Mouse (Mus musculus) left cerebral cortex, adult 9 months (tissue): ENCODE results near the gene Cfap77.

Source experiments
- DNase-seq, 2 experiments: peaks; one replicate each; pipeline ENCODE4 v3.0.0; 2022; ENCODE audit warnings: low spot score in 2 of 2

Cfap77 gene

DNA sequence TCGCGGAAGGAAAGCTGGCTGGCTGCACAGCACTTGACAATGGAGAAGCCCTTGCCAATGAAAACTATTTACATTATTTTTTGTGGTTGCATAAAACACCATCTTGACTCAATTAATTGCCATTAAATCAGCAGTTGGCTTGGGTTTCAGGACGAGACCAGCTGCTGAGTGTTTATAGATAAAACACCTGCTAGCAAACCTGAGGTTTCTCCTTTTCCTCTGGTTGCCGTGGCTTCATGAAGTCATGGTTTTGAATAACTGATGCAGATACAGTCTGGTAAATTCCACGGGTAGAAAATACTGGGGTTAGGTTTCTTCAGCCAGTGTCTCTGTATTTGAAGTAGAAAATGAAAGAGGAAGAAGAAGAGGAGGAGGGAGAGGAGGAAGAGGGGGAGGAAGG is 2.9 kb downstream of the Cfap77 start:
- no peak for DNase-seq

DNA sequence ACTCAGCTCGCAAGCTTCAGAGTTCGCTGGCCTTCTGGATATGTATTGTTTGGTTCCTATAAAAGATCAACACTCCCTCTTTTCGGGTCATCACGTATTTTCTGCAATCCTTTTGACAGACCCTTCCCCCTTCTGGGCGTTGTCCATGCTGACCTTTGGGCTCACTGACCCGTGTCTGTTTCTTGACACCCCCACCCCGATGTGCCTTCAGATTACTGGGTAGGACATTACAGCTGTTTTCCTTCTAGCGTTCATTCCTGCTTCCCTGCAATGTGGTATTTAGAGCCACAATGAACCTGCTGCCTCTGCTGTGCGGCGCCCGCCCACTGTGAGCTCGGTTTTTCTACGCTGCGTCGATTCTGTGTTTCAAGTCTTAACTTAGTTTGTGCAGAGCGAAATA is 8.7 kb downstream of the Cfap77 start:
- DNase-seq = no peak

DNA sequence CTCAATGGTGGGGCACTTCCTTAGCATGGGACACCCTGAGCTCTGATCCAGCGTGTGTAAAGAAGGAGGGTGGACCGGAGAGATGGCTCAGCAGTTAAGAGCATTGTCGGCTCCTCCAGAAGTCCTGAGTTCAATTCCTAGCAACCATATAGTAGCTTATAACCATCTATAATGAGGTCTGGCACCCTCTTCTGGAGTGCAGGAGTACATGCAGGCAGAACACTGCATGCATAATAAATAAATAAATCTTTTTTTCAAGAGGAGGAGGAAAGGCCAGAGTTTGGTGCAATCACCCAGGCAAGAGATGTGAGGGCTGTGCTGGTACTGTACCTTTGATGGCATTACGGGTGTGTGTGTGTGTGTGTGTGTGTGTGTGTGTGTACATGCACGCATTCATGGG is 12.7 kb downstream of the Cfap77 start:
- no peak for DNase-seq

GRCm38 (mm10) chr2:29041477-29041768 is 13.4 kb downstream of the Cfap77 start:
- DNase-seq = no peak

GRCm38 (mm10) chr2:29040594-29041476 is 14.0 kb downstream of the Cfap77 start:
- no peak for DNase-seq

GRCm38 (mm10) chr2:29039741-29040140 is 15.1 kb downstream of the Cfap77 start:
- DNase-seq = no peak

DNA sequence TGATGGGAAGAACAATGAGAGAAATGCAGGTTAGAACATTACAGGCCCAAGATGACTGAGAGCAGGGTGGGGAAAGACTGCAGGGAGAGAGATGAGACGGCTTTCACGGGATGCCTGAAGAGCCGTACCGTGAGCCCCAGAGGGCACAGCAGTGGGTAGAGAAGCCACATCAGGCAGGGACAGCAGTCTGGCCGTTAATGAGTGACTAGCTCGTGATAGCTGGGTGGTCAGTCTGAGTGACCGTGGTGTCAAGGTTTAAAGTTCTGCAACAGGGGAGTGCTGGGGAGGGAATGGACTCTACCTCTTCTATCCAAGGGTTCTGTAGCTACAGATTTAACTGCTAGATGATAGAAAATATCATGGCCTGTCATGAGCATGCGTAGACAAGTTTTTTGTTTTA is 19.2 kb downstream of the Cfap77 start:
- no peak for DNase-seq

DNA sequence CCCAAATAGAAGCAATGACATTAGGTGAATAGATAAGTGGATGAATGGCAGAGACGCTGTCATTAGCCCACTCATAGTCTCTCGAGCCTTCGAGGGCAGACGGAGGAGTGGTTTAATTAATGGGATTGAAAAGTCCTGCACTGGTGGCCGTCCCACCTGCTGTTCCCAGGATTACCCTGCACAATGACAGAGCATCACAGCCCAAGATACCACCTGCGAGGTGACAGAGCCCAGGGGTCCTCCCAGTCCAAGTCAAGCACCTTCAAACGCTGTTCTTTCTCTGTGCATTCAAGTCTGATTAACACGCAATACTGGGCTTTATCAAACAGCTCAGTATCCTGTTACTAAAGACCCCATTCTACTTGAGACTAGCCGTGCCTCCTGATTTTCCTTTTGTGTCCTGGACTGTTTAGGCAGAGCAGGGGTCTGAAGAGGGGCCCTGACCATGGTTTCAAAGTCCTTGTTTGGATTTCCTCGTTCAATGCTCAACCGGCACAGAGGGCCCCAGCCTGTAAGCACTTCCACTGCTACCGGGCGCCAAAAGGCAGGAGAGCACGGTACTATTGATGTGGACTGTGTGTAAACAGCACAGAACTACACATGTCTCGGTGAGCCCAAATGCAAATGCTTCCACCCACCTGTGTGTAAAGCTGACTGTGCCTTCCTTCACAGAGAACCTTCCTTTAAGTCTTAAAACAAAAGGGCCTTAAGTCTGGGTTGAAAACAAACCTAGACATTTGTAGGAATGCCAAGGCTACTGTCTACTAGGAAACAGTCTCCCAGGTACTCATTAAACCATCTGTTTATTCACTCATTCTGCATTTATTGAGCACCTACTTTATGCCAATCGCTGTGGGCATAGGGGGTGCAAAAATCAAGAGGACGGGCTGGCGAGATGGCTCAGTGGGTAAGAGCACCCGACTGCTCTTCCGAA is 20.1 kb downstream of the Cfap77 start:
- DNase-seq = no peak

GRCm38 (mm10) chr2:29031951-29032350 is 22.9 kb downstream of the Cfap77 start:
- DNase-seq = no peak

DNA sequence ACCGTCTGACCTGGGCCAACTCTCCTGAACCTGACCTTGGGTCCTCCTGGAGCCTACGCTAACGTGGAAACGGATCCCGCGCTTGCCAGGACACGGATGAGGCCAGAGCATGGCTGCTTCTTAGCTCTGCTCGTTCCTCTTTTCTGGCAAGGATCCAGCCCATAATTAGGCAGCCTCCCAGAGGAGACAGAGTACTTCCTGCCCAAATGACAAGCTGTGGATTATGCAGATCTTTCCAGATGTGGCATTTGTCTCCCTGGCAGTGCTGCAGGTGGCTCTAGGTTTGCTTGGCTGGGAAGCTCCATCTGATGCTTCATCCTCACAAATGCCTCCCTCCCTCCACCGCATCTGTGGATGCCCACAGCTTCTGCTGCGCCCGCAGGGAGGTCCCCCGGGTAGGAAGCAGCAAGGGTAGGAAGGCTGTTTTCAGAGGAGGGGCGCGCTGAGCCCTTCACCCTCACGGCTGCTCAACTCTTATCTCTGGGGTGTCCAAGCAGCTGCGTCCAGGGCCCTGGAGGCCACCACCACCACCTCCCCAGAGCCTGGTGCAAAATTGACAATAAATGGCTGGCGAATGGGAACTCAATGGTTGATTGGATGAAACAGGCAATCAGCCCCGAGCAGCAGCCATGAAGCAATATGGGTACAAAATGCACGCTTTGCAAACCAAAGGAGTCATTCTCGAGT is 24.7 kb downstream of the Cfap77 start:
- no peak for DNase-seq

- peak; percentile 16 to 76 for DNase-seq
Observed at GRCm38 (mm10) chr2:29025284-29025683, 29.6 kb downstream of the Cfap77 start.

GRCm38 (mm10) chr2:29023001-29023400 is 31.9 kb downstream of the Cfap77 start:
- no peak for DNase-seq

GRCm38 (mm10) chr2:29021025-29021424 is 33.8 kb downstream of the Cfap77 start:
- no peak for DNase-seq

GRCm38 (mm10) chr2:29018680-29019079 is 36.2 kb downstream of the Cfap77 start:
- DNase-seq = no peak

DNA sequence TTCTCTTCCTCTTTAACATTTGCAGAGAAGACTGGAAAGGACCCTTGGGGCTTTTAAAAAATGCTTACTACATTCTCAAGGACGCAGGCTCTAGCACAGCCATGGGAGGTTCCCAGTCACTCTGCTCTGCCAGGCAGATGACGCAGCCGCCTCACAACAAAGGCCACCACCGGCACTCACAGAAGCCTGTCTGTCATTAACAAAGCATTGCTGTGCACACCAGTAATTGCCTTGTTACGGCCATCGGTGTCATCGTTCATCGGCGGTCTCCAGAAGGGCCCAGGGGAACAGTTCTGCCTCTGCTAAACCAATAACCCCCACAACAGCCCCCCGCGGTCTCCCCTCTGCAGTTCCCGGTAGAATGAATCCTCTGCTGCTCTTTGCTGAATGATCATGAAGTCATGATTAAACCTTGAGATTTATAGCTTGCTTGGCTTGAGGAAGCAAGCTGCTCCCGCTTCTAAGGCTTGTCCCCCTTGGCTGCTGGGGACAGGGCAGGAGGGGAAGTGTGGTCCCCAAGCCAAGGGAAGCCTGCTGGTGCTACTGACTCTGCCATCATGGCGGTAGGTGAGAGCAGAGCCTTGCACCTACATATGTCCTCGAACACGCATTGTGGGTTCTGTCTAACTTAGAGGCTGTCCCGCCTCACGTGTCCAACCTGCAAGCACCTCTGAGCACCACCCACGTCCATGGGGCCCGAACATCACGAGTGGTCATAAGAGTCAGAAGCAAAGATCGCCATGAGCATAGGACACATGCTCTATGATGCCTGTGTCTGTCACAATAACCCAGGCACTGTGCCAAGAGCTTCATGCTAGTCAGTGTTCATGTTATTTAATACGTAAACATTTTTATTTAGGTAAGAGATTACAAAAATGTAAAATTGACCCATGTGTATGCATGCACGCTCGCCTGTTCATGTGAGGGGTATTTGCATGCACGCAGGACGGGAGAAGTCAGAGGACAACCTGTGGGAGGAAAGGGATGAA is 38.0 kb downstream of the Cfap77 start:
- no peak for DNase-seq

DNA sequence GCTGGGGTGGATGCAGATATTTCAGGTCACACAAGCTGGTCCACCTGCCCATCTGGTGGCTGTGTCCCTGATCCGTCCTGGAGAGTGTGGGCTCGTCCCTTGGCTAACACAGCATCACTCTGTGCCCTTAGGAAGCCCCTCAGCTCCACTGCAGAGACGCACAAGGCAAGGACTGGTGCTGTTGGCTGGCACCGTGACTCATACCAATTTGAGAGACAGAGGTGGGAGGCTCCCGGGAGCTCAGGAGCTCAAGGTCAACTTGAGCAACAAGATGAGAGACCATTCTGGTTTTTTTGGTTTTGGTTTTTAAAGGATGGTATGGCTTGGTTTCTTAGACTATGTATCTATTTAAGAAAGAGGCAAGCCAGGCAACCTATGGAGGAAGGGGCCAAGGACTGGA is 42.3 kb downstream of the Cfap77 start:
- DNase-seq = no peak

DNA sequence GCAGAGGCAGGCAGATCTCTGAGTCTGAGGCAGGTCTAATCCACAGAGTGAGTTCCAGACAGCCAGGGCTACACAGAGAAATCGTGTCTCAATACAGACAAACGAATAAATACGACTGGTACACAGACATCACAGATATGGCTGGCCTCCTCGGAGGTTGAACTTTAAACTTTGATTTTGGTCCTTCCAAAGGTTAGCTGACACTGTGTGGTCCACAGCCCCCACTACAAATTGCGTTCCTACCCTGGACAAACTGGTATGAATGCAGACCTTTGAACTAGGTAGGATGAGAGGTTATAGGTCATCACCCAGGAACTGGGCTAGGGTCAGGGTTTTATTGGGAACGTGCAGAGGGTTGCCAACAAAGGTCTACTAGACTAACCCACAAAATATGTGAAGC is 47.2 kb downstream of the Cfap77 start:
- DNase-seq = no peak

DNA sequence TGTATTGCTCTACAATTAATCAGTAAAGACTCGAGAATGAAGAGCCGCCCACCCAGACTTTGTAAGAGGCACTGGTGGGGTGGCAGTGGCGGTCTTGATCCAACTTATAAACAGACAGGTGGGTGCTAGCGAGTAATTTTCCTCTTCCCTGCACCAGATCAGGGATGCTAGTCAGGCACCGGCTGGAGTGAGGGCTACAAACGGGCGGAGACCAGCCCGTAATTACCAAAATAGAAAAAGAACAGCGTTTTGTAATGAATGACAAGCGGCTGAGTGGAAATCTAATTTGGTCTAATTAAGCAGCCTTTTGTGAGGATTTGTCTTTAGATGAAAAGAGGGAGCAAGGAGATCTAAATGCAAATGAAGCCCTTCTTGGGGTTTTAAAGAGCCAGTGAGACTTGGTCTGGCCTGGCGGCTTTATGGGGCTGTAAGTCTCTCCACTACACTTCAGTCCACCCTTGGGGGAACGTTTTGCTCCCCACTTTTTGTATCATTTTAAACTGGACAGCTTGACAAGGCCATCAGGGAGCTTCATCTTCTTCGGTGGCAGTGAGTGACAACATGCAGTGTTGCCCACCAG is 48.3 kb downstream of the Cfap77 start:
- no peak for DNase-seq

DNA sequence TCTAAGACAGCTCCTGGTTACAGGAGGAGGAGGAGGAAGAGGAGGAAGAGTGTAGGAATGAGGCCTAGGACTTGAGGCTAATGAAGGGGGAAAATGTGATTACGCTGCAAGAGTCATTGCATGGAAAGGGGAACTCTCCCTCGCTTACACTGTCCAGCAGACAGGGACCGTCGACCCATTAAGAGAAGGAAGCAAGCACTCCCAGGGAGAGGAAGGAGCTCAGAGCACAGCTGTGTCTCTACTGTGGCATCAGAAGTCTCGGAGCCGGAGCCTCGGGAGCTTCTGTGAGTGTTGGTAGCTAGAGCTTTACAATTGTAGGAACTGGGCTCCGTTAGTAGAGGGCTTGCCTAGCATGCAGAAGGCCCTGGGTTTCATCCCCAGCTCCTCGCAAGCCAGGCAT is 50.8 kb downstream of the Cfap77 start:
- DNase-seq = no peak

DNA sequence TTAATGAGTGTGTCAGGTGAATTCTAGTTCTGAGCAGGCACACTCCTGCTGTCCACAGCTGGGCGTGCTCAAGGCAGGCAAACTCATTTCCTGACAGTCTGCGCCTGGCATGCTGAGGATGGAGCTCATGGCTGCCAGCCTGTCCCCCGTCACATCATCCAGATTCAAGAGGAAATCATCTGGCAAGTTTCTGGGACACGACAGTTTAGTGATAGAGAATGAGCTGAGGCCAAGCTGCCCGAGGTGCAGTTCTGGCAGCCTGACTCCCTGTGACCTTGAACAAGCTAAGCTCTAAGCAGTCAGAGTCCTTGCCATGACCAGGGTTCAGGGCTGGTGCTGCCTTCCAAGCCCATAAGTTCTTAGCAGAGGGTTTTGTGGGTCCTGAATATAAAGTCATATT is 56.6 kb downstream of the Cfap77 start:
- DNase-seq = no peak
